20 mouse cellular contexts compared by ENCODE assay signal in the genomic region with DNA sequence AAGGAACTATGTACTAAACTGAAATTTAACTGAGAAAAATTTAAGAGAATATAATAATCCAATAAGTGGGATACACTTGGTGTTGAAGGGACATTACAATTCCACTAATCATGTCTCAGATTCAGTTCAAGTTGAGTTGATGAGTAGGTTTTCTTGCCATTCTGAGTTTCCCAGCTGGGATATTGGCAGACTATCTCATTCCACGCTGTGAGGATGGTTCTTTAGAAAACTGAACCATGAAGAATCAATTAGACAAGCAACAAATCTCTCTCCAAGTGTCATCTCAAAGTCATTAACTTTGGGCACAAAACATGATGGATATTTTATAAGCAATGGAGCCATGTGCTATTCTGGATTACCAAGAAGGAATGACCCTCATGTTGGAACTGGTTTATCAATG.
DNase-seq lines count a peak whose midpoint lies in the region; ATAC-seq lines count a peak whose summit lies in the region.
"Had no signal": no experiment of that assay in that cellular context is flagged by ENCODE, and none has a peak within 500 bp of the region (broad histone marks: within the 10 kb centered on the region; RNA-seq: fewer than 3 reads in every experiment).

No protein-coding gene starts in this region.

- H3K27me3 ChIP-seq in hindbrain, embryonic 15.5 days: no peaks in the 10 kb centered on the region
- H3K27me3 ChIP-seq in hindbrain, embryonic 10.5 days (ENCODE audit: insufficient read depth, poor library complexity, severe bottlenecking): no peaks in the 10 kb centered on the region
- no peaks in the 10 kb centered on the region for H3K27me3 ChIP-seq in midbrain, embryonic 14.5 days (ENCODE audit: control insufficient read depth, insufficient read depth, low read length)
- H3K27me3 ChIP-seq in midbrain, embryonic 11.5 days (ENCODE audit: control insufficient read depth, insufficient read depth, low read length): no peaks in the 10 kb centered on the region
- H3K27me3 ChIP-seq: embryonic facial prominence, embryonic 15.5 days; heart, embryonic 12.5 days; intestine, embryonic 15.5 days had no signal

- no peak overlapping the region for H3K4me3 ChIP-seq in hindbrain, embryonic 15.5 days
- H3K4me3 ChIP-seq in hindbrain, embryonic 10.5 days: no peak overlapping the region
- H3K4me3 ChIP-seq in midbrain, embryonic 14.5 days (replicated peaks; ENCODE audit: low read depth, low read length): no peak overlapping the region
- H3K4me3 ChIP-seq in midbrain, embryonic 11.5 days (ENCODE audit: low read depth, low read length): no peak overlapping the region
- H3K4me3 ChIP-seq: embryonic facial prominence, embryonic 15.5 days; erythroblast, embryonic 14.5 days; forebrain, embryonic 10.5 days; gastrocnemius, adult 2 months; heart, embryonic 12.5 days; intestine, embryonic 15.5 days had no signal

- H3K9ac ChIP-seq in hindbrain, embryonic 15.5 days: no peak overlapping the region
- no peak overlapping the region for H3K9ac ChIP-seq in midbrain, embryonic 14.5 days (replicated peaks; ENCODE audit: low read length)
- H3K9ac ChIP-seq in midbrain, embryonic 11.5 days (ENCODE audit: low read length): no peak overlapping the region
- H3K9ac ChIP-seq: embryonic facial prominence, embryonic 15.5 days; heart, embryonic 12.5 days; intestine, embryonic 15.5 days had no signal

- no peak overlapping the region for H3K4me2 ChIP-seq in hindbrain, embryonic 15.5 days
- no peak overlapping the region for H3K4me2 ChIP-seq in midbrain, embryonic 14.5 days (ENCODE audit: low read length)
- no peak overlapping the region for H3K4me2 ChIP-seq in midbrain, embryonic 11.5 days
- H3K4me2 ChIP-seq: embryonic facial prominence, embryonic 15.5 days; heart, embryonic 12.5 days; intestine, embryonic 15.5 days had no signal

- WGBS in hindbrain, embryonic 15.5 days: 33% methylated on average over 1 of the region's 1 CpGs
- 59% methylated on average over 1 of the region's 1 CpGs for WGBS in hindbrain, embryonic 10.5 days
- 23% methylated on average over 1 of the region's 1 CpGs for WGBS in midbrain, embryonic 14.5 days
- WGBS in midbrain, embryonic 11.5 days: 45% methylated on average over 1 of the region's 1 CpGs

- no peaks in the 10 kb centered on the region for H3K36me3 ChIP-seq in hindbrain, embryonic 15.5 days
- no peaks in the 10 kb centered on the region for H3K36me3 ChIP-seq in hindbrain, embryonic 10.5 days
- H3K36me3 ChIP-seq in midbrain, embryonic 14.5 days (ENCODE audit: control insufficient read depth, insufficient read depth, low read length): no peaks in the 10 kb centered on the region
- no peaks in the 10 kb centered on the region for H3K36me3 ChIP-seq in midbrain, embryonic 11.5 days (ENCODE audit: control insufficient read depth, insufficient read depth, low read length)
- H3K36me3 ChIP-seq: embryonic facial prominence, embryonic 15.5 days; forebrain, embryonic 10.5 days; heart, embryonic 12.5 days; intestine, embryonic 15.5 days had no signal

- peak; percentile 18 for DNase-seq in cerebellum, adult 9-11 months
- no peak for DNase-seq in hindbrain, embryonic 10.5 days (ENCODE audit: low spot score)
- DNase-seq in midbrain, embryonic 14.5 days: peak; percentile 16
- DNase-seq in midbrain, embryonic 11.5 days (ENCODE audit: low spot score, missing footprints): no peak
- DNase-seq in kidney, postnatal 36 days: no peak
- DNase-seq: adrenal gland, postnatal 25 days; embryo, embryonic 11 days; gastrocnemius, adult 2 months; gastrocnemius, postnatal 25 days; kidney, adult 18-20 months had no signal

- no peak for ATAC-seq in cerebellum, adult (ENCODE audit: insufficient number of reproducible peaks, low FRiP score, low TSS enrichment)
- peak; percentile 66; the same call in 1 of the 2 replicates for ATAC-seq in hindbrain, embryonic 15.5 days (ENCODE audit: low FRiP score, low read depth)
- ATAC-seq in midbrain, embryonic 14.5 days (ENCODE audit: low FRiP score, low TSS enrichment): no peak
- ATAC-seq in midbrain, embryonic 11.5 days (ENCODE audit: low FRiP score): no peak
- ATAC-seq: activated CD4-positive, CD25-positive, alpha-beta regulatory T cell, adult 4 months; forebrain, embryonic 14.5 days; intestine, embryonic 15.5 days; Patski had no signal

- H3K27ac ChIP-seq in hindbrain, embryonic 15.5 days (replicated peaks): no peak overlapping the region
- H3K27ac ChIP-seq in hindbrain, embryonic 10.5 days: no peak overlapping the region
- no peak overlapping the region for H3K27ac ChIP-seq in midbrain, embryonic 14.5 days (replicated peaks; ENCODE audit: low read depth, low read length)
- H3K27ac ChIP-seq in midbrain, embryonic 11.5 days (ENCODE audit: low read depth, low read length): no peak overlapping the region
- H3K27ac ChIP-seq: embryonic facial prominence, embryonic 15.5 days; forebrain, embryonic 10.5 days; gastrocnemius, adult 2 months; intestine, embryonic 15.5 days had no signal

- no peaks in the 10 kb centered on the region for H3K4me1 ChIP-seq in hindbrain, embryonic 15.5 days (replicated peaks)
- H3K4me1 ChIP-seq in hindbrain, embryonic 10.5 days (replicated peaks): no peaks in the 10 kb centered on the region
- H3K4me1 ChIP-seq in midbrain, embryonic 14.5 days (ENCODE audit: control insufficient read depth, insufficient read depth, low read length): no peaks in the 10 kb centered on the region
- H3K4me1 ChIP-seq in midbrain, embryonic 11.5 days (ENCODE audit: control insufficient read depth, insufficient read depth, low read length): no peaks in the 10 kb centered on the region
- H3K4me1 ChIP-seq: embryonic facial prominence, embryonic 15.5 days; forebrain, embryonic 10.5 days; heart, embryonic 12.5 days; intestine, embryonic 15.5 days had no signal

- H3K9me3 ChIP-seq in hindbrain, embryonic 15.5 days: no peaks in the 10 kb centered on the region
- H3K9me3 ChIP-seq in hindbrain, embryonic 10.5 days: no peaks in the 10 kb centered on the region
- H3K9me3 ChIP-seq in midbrain, embryonic 14.5 days (ENCODE audit: control insufficient read depth, low read length): no peaks in the 10 kb centered on the region
- no peaks in the 10 kb centered on the region for H3K9me3 ChIP-seq in midbrain, embryonic 11.5 days (ENCODE audit: control insufficient read depth, low read length)
- H3K9me3 ChIP-seq: embryonic facial prominence, embryonic 15.5 days; forebrain, embryonic 10.5 days; heart, embryonic 12.5 days; intestine, embryonic 15.5 days had no signal

Comparison
In these comparisons a context has a peak if more than half of its experiments do, and no peak if none do; other contexts are left out.
1. DNase-seq: peak in cerebellum, adult 9-11 months (single experiment) and midbrain, embryonic 14.5 days (single experiment); none in hindbrain, embryonic 10.5 days (single experiment), midbrain, embryonic 11.5 days (single experiment) and kidney, postnatal 36 days (0 of 2).